Mouse (Mus musculus) adrenal gland (tissue): ENCODE measurements at regions not wholly inside any gene's neighbourhood (a gene's known extent, or its start where the extent isn't known, plus 50 kb on each side); places are given as distances from the start of the nearest gene placed in this dataset.

ENCODE experiments used
- intact Hi-C: fragments of 180-260 bp; cut with DNase I; formaldehyde crosslinking; loops from one replicate; pipeline ENCODE4 v1.15.1; 2025

GRCm38 (mm10) chr17:54483901-54484300, 185.1 kb upstream of the Slc5a7 start:
- intact Hi-C loops, result no loop called here

- intact Hi-C loops, result no loop called here
Observed at GRCm38 (mm10) chr17:54439910-54440309, 141.1 kb upstream of the Slc5a7 start.

- intact Hi-C loops, result no loop called here
Observed at GRCm38 (mm10) chr17:54438435-54438834, 139.6 kb upstream of the Slc5a7 start.

- intact Hi-C loops, result no loop called here
Observed at GRCm38 (mm10) chr17:54429922-54430321, 131.1 kb upstream of the Slc5a7 start.

GRCm38 (mm10) chr17:54414260-54414659, 115.4 kb upstream of the Slc5a7 start:
- intact Hi-C loops, result no loop called here

- intact Hi-C loops, result no loop called here
Observed at GRCm38 (mm10) chr17:54396476-54396875, 97.6 kb upstream of the Slc5a7 start.

- intact Hi-C loops, result no loop called here
Observed at GRCm38 (mm10) chr17:54377500-54377899, 78.7 kb upstream of the Slc5a7 start.

GRCm38 (mm10) chr17:54368611-54369010, 69.8 kb upstream of the Slc5a7 start:
- intact Hi-C loops, result no loop called here

GRCm38 (mm10) chr17:54367948-54368347, 69.1 kb upstream of the Slc5a7 start:
- intact Hi-C loops, result no loop called here

- intact Hi-C loops, result no loop called here
Observed at GRCm38 (mm10) chr17:54362991-54363390, 64.2 kb upstream of the Slc5a7 start.

- intact Hi-C loops, result loop anchor here (5.0 kb wide), 1 partner anchor 1124 kb away; no protein-coding TSS in a partner anchor
Observed at GRCm38 (mm10) chr17:54353063-54353462, 54.2 kb upstream of the Slc5a7 start.

- intact Hi-C loops, result loop anchor here (5.0 kb wide), 1 partner anchor 1126 kb away; no protein-coding TSS in a partner anchor
Observed at GRCm38 (mm10) chr17:54350881-54351280, 52.0 kb upstream of the Slc5a7 start.
